Mouse (Mus musculus): Measurements from ENCODE around the gene Plscr3.

Gene Plscr3

DNA sequence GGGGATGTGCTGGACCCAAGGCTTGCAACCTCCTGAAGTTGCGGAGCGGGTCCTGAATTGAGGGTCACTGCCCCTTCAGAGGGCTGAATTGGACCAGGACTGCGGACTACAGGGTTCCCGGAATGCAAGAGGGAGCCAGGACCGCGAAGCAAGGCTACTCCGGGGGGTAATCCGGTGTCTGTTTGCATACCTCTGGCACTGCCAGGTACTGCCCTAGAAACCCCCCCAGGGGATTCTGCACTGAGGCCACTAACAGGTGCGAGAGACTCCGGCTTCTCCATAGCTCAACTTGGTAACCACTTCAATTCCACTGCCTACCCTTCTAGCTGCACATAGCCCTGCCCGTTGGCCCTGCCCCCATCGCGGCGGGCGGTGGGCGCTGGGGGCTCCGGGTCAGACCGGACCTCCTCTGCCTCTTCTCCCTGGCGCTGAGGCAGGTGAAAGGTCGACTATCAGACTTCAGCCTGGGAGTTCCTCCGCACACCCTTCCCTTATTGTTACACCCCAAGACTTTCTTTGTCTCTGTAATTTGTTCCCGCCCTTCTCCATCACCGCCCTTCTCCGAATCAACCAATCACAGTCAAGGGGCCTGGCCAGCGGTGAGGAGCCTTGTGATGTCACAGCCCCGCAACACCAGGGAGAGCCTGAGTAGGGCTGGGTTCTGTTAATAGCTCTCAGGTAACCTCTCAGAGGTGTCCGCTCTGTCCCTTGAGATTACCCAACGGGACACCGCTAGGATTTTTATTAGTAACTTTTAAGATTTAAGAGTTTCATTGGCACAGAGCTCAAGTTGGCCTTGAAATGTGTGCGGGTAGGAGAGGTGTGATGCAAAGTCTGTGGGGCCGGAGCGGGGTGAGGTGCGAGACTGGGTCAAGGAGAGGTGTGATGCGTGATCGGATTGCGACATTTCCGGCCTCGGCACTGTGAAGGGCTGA, 54.6 kb downstream of the Plscr3 start, which contains the start of the genes 2810408A11Rik and Neurl4:
TSS of gene 2810408A11Rik (minus strand) at position 517 of the 935 bp plus-strand sequence.
TSS of gene Neurl4 (plus strand) at position 602 of the 935 bp plus-strand sequence.
- DNase-seq = peak; percentile 84

GRCm38 (mm10) chr11:69901406-69901846, 55.2 kb downstream of the Plscr3 start:
- peak; percentile 93 for DNase-seq

All from cerebellum, adult 8-10 months (tissue).